Mouse (Mus musculus) myocyte (in vitro differentiated cells): ENCODE measurements around the gene Mcts1. TPM values are rescaled to one million over a fixed set of nuclear protein-coding genes. Genes with fewer than 3 reads are reported as not detected.

Source experiments
- H3K27me3 ChIP-seq: one replicate; pipeline ENCODE4 v1.6.1; 2011; ENCODE audit not compliant: control insufficient read depth, insufficient read depth, insufficient read length
- H3K36me3 ChIP-seq: one replicate; pipeline ENCODE4 v1.6.1; 2011; ENCODE audit not compliant: control insufficient read depth, insufficient read depth
- H3K4me2 ChIP-seq: one replicate; pipeline ENCODE4 v1.6.1; 2011; ENCODE audit warnings: low read depth, control low read depth
- H3K4me3 ChIP-seq: one replicate; pipeline ENCODE4 v1.5.1; 2011; ENCODE audit warnings: mild to moderate bottlenecking, control low read depth, moderate library complexity
- H3K79me2 ChIP-seq: one replicate; pipeline ENCODE4 v1.6.1; 2011; ENCODE audit not compliant: control insufficient read depth, insufficient read depth
- H3ac ChIP-seq: one replicate; pipeline ENCODE4 v1.6.1; 2011; ENCODE audit not compliant: control insufficient read depth, insufficient read length
- CEBPB ChIP-seq: IDR thresholded peaks from 2 replicates; pipeline ENCODE4 v1.6.1; 2011; ENCODE audit warnings: mild to moderate bottlenecking, moderate library complexity; ENCODE audit not compliant: poor library complexity, insufficient read depth, severe bottlenecking
- E2F4 ChIP-seq: IDR thresholded peaks from one replicate; pipeline ENCODE4 v1.6.1; 2011; ENCODE audit warnings: mild to moderate bottlenecking, control low read depth, moderate library complexity; ENCODE audit not compliant: insufficient read depth
- MAX ChIP-seq: IDR thresholded peaks from one replicate; pipeline ENCODE4 v1.6.1; 2011; ENCODE audit warnings: low read depth, mild to moderate bottlenecking, control low read depth
- MYOD1 ChIP-seq, 3 experiments: IDR thresholded peaks; one replicate each; pipeline ENCODE4 v1.6.1; 2011; ENCODE audit warnings: control low read depth in 2 of 3, low read depth in 2 of 3, mild to moderate bottlenecking in 2 of 3, moderate library complexity in 1 of 3; ENCODE audit not compliant: insufficient read length in 2 of 3, control insufficient read depth in 1 of 3
- MYOG ChIP-seq, 3 experiments: IDR thresholded peaks; one replicate each; pipeline ENCODE4 v1.6.1; 2011; ENCODE audit warnings: control low read depth in 2 of 3, low read depth in 2 of 3, mild to moderate bottlenecking in 2 of 3; ENCODE audit not compliant: insufficient read length in 2 of 3, control insufficient read depth in 1 of 3, insufficient read depth in 1 of 3
- POLR2A ChIP-seq: IDR thresholded peaks from one replicate; pipeline ENCODE4 v1.6.1; 2011; ENCODE audit warnings: low read depth, mild to moderate bottlenecking, control low read depth, moderate library complexity; ENCODE audit not compliant: insufficient read length
- POLR2AphosphoS2 ChIP-seq: IDR thresholded peaks from one replicate; pipeline ENCODE4 v1.6.1; 2011; ENCODE audit warnings: low read depth, control low read depth; ENCODE audit not compliant: insufficient read length
- REST ChIP-seq: IDR thresholded peaks from one replicate; pipeline ENCODE4 v1.6.1; 2011; ENCODE audit warnings: mild to moderate bottlenecking, control low read depth, moderate library complexity; ENCODE audit not compliant: insufficient read depth, insufficient read length
- SRF ChIP-seq: IDR thresholded peaks from one replicate; pipeline ENCODE4 v1.6.1; 2011; ENCODE audit warnings: low read depth; ENCODE audit not compliant: control insufficient read depth, insufficient read length
- TCF12 ChIP-seq: IDR thresholded peaks from one replicate; pipeline ENCODE4 v1.6.1; 2011; ENCODE audit warnings: mild to moderate bottlenecking, control low read depth; ENCODE audit not compliant: poor library complexity, insufficient read depth, severe bottlenecking
- TCF3 ChIP-seq: IDR thresholded peaks from one replicate; pipeline ENCODE4 v1.6.1; 2011; ENCODE audit warnings: low read depth, control low read depth; ENCODE audit not compliant: insufficient read length
- USF1 ChIP-seq: IDR thresholded peaks from one replicate; pipeline ENCODE4 v1.6.1; 2011; ENCODE audit warnings: low read depth, mild to moderate bottlenecking, control low read depth, moderate library complexity
- polyA plus RNA-seq: library from polyadenylated mRNA; unstranded; fragments of >200 nt; fragmentation: generic; extraction: Trizol; gene quantifications from one replicate; pipeline ENCODE4 v1.2.1, GENCODE M21; 2012; ENCODE audit warnings: missing spikeins

The Mcts1 gene
- polyA plus RNA-seq, 1 experiment: 27.8 TPM

GRCm38 (mm10) chrX:38589827-38590226 lies 10.6 kb upstream of the Mcts1 start:
- Histone ChIP-seq H3K79me2 (no peaks in the 10 kb centered on the region), H3K36me3 (no peaks in the 10 kb centered on the region), H3K4me3 (no peak overlapping the region), H3K4me2 (no peak overlapping the region), H3K27me3 (no peaks in the 10 kb centered on the region), H3ac (no peak overlapping the region)
- TF ChIP-seq MYOD1 (IDR thresholded peaks at IDR 0.05; ENCODE audit: control insufficient read depth in 1 of 3, insufficient read length in 2 of 3, low read depth in 2 of 3): no peak
- TF ChIP-seq CEBPB: no peak
- TF ChIP-seq TCF3: no peak
- no peak for TF ChIP-seq REST
- no peak for TF ChIP-seq SRF
- TF ChIP-seq POLR2AphosphoS2: no peak
- TF ChIP-seq E2F4: no peak
- no peak for TF ChIP-seq TCF12
- no peak for TF ChIP-seq USF1
- no peak for TF ChIP-seq POLR2A
- no peak for TF ChIP-seq MYOG (IDR thresholded peaks at IDR 0.05; ENCODE audit: control insufficient read depth in 1 of 3, insufficient read depth in 1 of 3, insufficient read length in 2 of 3, low read depth in 2 of 3)
- TF ChIP-seq MAX: no peak

GRCm38 (mm10) chrX:38591749-38592148 lies 8.6 kb upstream of the Mcts1 start:
- no peak overlapping the region for H3ac ChIP-seq
- no peaks in the 10 kb centered on the region for H3K27me3 ChIP-seq
- H3K4me3 ChIP-seq: no peak overlapping the region
- no peak overlapping the region for H3K4me2 ChIP-seq
- no peak for TF ChIP-seq USF1
- no peak for TF ChIP-seq E2F4
- no peaks in the 10 kb centered on the region for H3K36me3 ChIP-seq
- no peaks in the 10 kb centered on the region for H3K79me2 ChIP-seq

GRCm38 (mm10) chrX:38593180-38593889 lies 7.0 kb upstream of the Mcts1 start:
- H3K4me3 ChIP-seq: no peak overlapping the region
- H3K79me2 ChIP-seq: no peaks in the 10 kb centered on the region
- no peaks in the 10 kb centered on the region for H3K27me3 ChIP-seq
- no peak overlapping the region for H3K4me2 ChIP-seq
- TF ChIP-seq MAX (no peak), E2F4 (no peak), USF1 (no peak), TCF12 (no peak), MYOG (IDR thresholded peaks at IDR 0.05; ENCODE audit: control insufficient read depth in 1 of 3, insufficient read depth in 1 of 3, insufficient read length in 2 of 3, low read depth in 2 of 3) (no peak), CEBPB (no peak), SRF (no peak), POLR2AphosphoS2 (no peak), REST (no peak), POLR2A (no peak), MYOD1 (IDR thresholded peaks at IDR 0.05; ENCODE audit: control insufficient read depth in 1 of 3, insufficient read length in 2 of 3, low read depth in 2 of 3) (no peak), TCF3 (no peak)
- H3ac ChIP-seq: no peak overlapping the region
- no peaks in the 10 kb centered on the region for H3K36me3 ChIP-seq

GRCm38 (mm10) chrX:38600995-38601369 lies 604 bp downstream of the Mcts1 start:
- Histone ChIP-seq H3K4me2 (peak overlapping the region; percentile 66), H3K79me2 (peaks cover 20% of the 10 kb centered on the region), H3K36me3 (no peaks in the 10 kb centered on the region), H3K27me3 (no peaks in the 10 kb centered on the region), H3ac (no peak overlapping the region), H3K4me3 (peak overlapping the region; percentile 67)
- TF ChIP-seq POLR2AphosphoS2 (no peak), MYOD1 (IDR thresholded peaks at IDR 0.05; ENCODE audit: control insufficient read depth in 1 of 3, insufficient read length in 2 of 3, low read depth in 2 of 3) (no peak), SRF (no peak), TCF12 (no peak), TCF3 (no peak), USF1 (no peak), MAX (no peak), MYOG (IDR thresholded peaks at IDR 0.05; ENCODE audit: control insufficient read depth in 1 of 3, insufficient read depth in 1 of 3, insufficient read length in 2 of 3, low read depth in 2 of 3) (no peak), CEBPB (no peak), E2F4 (no peak), REST (no peak), POLR2A (no peak)

GRCm38 (mm10) chrX:38634801-38635637 lies 34.6 kb downstream of the Mcts1 start, which contains the start of gene C1galt1c1:
Gene C1galt1c1, minus strand, starts transcription at chrX:38635087.
- Histone ChIP-seq H3K4me2 (peak within 1 kb of the TSS; percentile 85), H3K79me2 (peaks cover 7% of the 10 kb centered on the region), H3K36me3 (peaks cover 8% of the 10 kb centered on the region), H3K27me3 (no peaks in the 10 kb centered on the region), H3ac (no peak within 1 kb of the TSS), H3K4me3 (peak within 1 kb of the TSS; percentile 38)
- no peak for TF ChIP-seq SRF
- TF ChIP-seq MYOD1 (IDR thresholded peaks at IDR 0.05; ENCODE audit: control insufficient read depth in 1 of 3, insufficient read length in 2 of 3, low read depth in 2 of 3): peak in 2 of 3 experiments; percentile 48 to 56
- TF ChIP-seq POLR2AphosphoS2: peak; percentile 88
- no peak for TF ChIP-seq E2F4
- TF ChIP-seq TCF3: no peak
- no peak for TF ChIP-seq REST
- no peak for TF ChIP-seq MAX
- TF ChIP-seq TCF12: no peak
- TF ChIP-seq MYOG (IDR thresholded peaks at IDR 0.05; ENCODE audit: control insufficient read depth in 1 of 3, insufficient read depth in 1 of 3, insufficient read length in 2 of 3, low read depth in 2 of 3): peak in 1 of 3 experiments; percentile 58
- peak; percentile 81 for TF ChIP-seq POLR2A
- TF ChIP-seq CEBPB: no peak
- no peak for TF ChIP-seq USF1
